Mouse (Mus musculus) lung, postnatal 0 days (tissue): ENCODE results near the gene Tssk4.

Source experiments
- CTCF ChIP-seq: IDR thresholded peaks from 2 replicates; pipeline ENCODE4 v1.5.1; 2016; ENCODE audit warnings: antibody characterized with exemption, mild to moderate bottlenecking
- EP300 ChIP-seq: IDR thresholded peaks from 2 replicates; pipeline ENCODE4 v1.6.1; 2016; ENCODE audit warnings: antibody characterized with exemption, mild to moderate bottlenecking, control low read depth

- no peak for TF ChIP-seq CTCF
- TF ChIP-seq EP300 = no peak
These were observed 46.7 kb upstream of the Tssk4 start, which contains the start of gene Irf9 for GRCm38 (mm10) chr14:55603271-55603632.
